Mouse (Mus musculus): Measurements from ENCODE around the gene Limd2. TPM values are rescaled to one million over a fixed set of nuclear protein-coding genes. Genes with fewer than 3 reads are reported as not detected.

The Limd2 gene
- polyA plus RNA-seq (2014; fragmentation: Illumina TruSeq; extraction: RNeasy Lipid Tissue Mini Kit (QIAGEN cat#74804); ENCODE audit: insufficient read depth, low read depth, low replicate concordance): 113 TPM

GRCm38 (mm10) chr11:106160841-106161721, at the start of gene Limd2, which contains the start of gene Gm10840:
Gene Limd2 (minus strand): TSS chr11:106160860.
Gene Gm10840 (plus strand): TSS chr11:106160850.

GRCm38 (mm10) chr11:106202123-106202465, 41.4 kb upstream of the Limd2 start, which contains the start of gene Strada:
Gene Strada (minus strand): TSS chr11:106202168.

Other genes with a start within 250 kb of the Limd2 start
- gene Cyb561, start 207.5 kb downstream of the Limd2 start, polyA plus RNA-seq (2014; fragmentation: Illumina TruSeq; extraction: RNeasy Lipid Tissue Mini Kit (QIAGEN cat#74804); ENCODE audit: insufficient read depth, low read depth, low replicate concordance): 54.4 TPM
- 174 TPM for gene Ace, start 192.9 kb downstream of the Limd2 start, polyA plus RNA-seq (2014; fragmentation: Illumina TruSeq; extraction: RNeasy Lipid Tissue Mini Kit (QIAGEN cat#74804); ENCODE audit: insufficient read depth, low read depth, low replicate concordance)
- gene Ace3, start 166.2 kb downstream of the Limd2 start, polyA plus RNA-seq (2014; fragmentation: Illumina TruSeq; extraction: RNeasy Lipid Tissue Mini Kit (QIAGEN cat#74804); ENCODE audit: insufficient read depth, low read depth, low replicate concordance): 0.71 TPM
- gene Kcnh6, start 152.7 kb downstream of the Limd2 start, polyA plus RNA-seq (2014; fragmentation: Illumina TruSeq; extraction: RNeasy Lipid Tissue Mini Kit (QIAGEN cat#74804); ENCODE audit: insufficient read depth, low read depth, low replicate concordance): not detected
- gene Dcaf7, start 124.0 kb downstream of the Limd2 start, polyA plus RNA-seq (2014; fragmentation: Illumina TruSeq; extraction: RNeasy Lipid Tissue Mini Kit (QIAGEN cat#74804); ENCODE audit: insufficient read depth, low read depth, low replicate concordance): 20.8 TPM
- gene Taco1, start 94.8 kb downstream of the Limd2 start, polyA plus RNA-seq (2014; fragmentation: Illumina TruSeq; extraction: RNeasy Lipid Tissue Mini Kit (QIAGEN cat#74804); ENCODE audit: insufficient read depth, low read depth, low replicate concordance): 8.3 TPM
- 22.5 TPM for gene Map3k3, start 76.2 kb downstream of the Limd2 start, polyA plus RNA-seq (2014; fragmentation: Illumina TruSeq; extraction: RNeasy Lipid Tissue Mini Kit (QIAGEN cat#74804); ENCODE audit: insufficient read depth, low read depth, low replicate concordance)
- not detected for gene Gm10840, start within 50 bp of the Limd2 start, polyA plus RNA-seq (2014; fragmentation: Illumina TruSeq; extraction: RNeasy Lipid Tissue Mini Kit (QIAGEN cat#74804); ENCODE audit: insufficient read depth, low read depth, low replicate concordance)
- gene Strada, start 41.3 kb upstream of the Limd2 start, polyA plus RNA-seq (2014; fragmentation: Illumina TruSeq; extraction: RNeasy Lipid Tissue Mini Kit (QIAGEN cat#74804); ENCODE audit: insufficient read depth, low read depth, low replicate concordance): 9.7 TPM
- gene Ccdc47, start 55.5 kb upstream of the Limd2 start, polyA plus RNA-seq (2014; fragmentation: Illumina TruSeq; extraction: RNeasy Lipid Tissue Mini Kit (QIAGEN cat#74804); ENCODE audit: insufficient read depth, low read depth, low replicate concordance): 52.1 TPM
- 21.1 TPM for gene Ddx42, start 56.1 kb upstream of the Limd2 start, polyA plus RNA-seq (2014; fragmentation: Illumina TruSeq; extraction: RNeasy Lipid Tissue Mini Kit (QIAGEN cat#74804); ENCODE audit: insufficient read depth, low read depth, low replicate concordance)
- gene Ftsj3, start 95.2 kb upstream of the Limd2 start, polyA plus RNA-seq (2014; fragmentation: Illumina TruSeq; extraction: RNeasy Lipid Tissue Mini Kit (QIAGEN cat#74804); ENCODE audit: insufficient read depth, low read depth, low replicate concordance): 13.7 TPM
- 111 TPM for gene Psmc5, start 95.3 kb upstream of the Limd2 start, polyA plus RNA-seq (2014; fragmentation: Illumina TruSeq; extraction: RNeasy Lipid Tissue Mini Kit (QIAGEN cat#74804); ENCODE audit: insufficient read depth, low read depth, low replicate concordance)
- gene Smarcd2, start 112.1 kb upstream of the Limd2 start, polyA plus RNA-seq (2014; fragmentation: Illumina TruSeq; extraction: RNeasy Lipid Tissue Mini Kit (QIAGEN cat#74804); ENCODE audit: insufficient read depth, low read depth, low replicate concordance): 48.5 TPM
- not detected for gene Tcam1, start 115.8 kb upstream of the Limd2 start, polyA plus RNA-seq (2014; fragmentation: Illumina TruSeq; extraction: RNeasy Lipid Tissue Mini Kit (QIAGEN cat#74804); ENCODE audit: insufficient read depth, low read depth, low replicate concordance)
- not detected for gene Gh, start 141.0 kb upstream of the Limd2 start, polyA plus RNA-seq (2014; fragmentation: Illumina TruSeq; extraction: RNeasy Lipid Tissue Mini Kit (QIAGEN cat#74804); ENCODE audit: insufficient read depth, low read depth, low replicate concordance)
- gene Cd79b, start 153.9 kb upstream of the Limd2 start, polyA plus RNA-seq (2014; fragmentation: Illumina TruSeq; extraction: RNeasy Lipid Tissue Mini Kit (QIAGEN cat#74804); ENCODE audit: insufficient read depth, low read depth, low replicate concordance): 91.6 TPM
- 0.27 TPM for gene Scn4a, start 192.4 kb upstream of the Limd2 start, polyA plus RNA-seq (2014; fragmentation: Illumina TruSeq; extraction: RNeasy Lipid Tissue Mini Kit (QIAGEN cat#74804); ENCODE audit: insufficient read depth, low read depth, low replicate concordance)
- 13.2 TPM for gene Prr29, start 204.6 kb upstream of the Limd2 start, polyA plus RNA-seq (2014; fragmentation: Illumina TruSeq; extraction: RNeasy Lipid Tissue Mini Kit (QIAGEN cat#74804); ENCODE audit: insufficient read depth, low read depth, low replicate concordance)
- 223 TPM for gene Icam2, start 227.2 kb upstream of the Limd2 start, polyA plus RNA-seq (2014; fragmentation: Illumina TruSeq; extraction: RNeasy Lipid Tissue Mini Kit (QIAGEN cat#74804); ENCODE audit: insufficient read depth, low read depth, low replicate concordance)